Mouse (Mus musculus): Measurements from ENCODE around the gene Fam178b. TPM values are rescaled to one million over a fixed set of nuclear protein-coding genes. Genes with fewer than 3 reads are reported as not detected.

Gene Fam178b
- polyA plus RNA-seq, 1 experiment from 2014 or later: 3.1 TPM

- 20% methylated on average over 5 of the region's 5 CpGs for WGBS
- Histone ChIP-seq H3K4me2 (ENCODE audit: low read length) (no peak overlapping the region), H3K27ac (replicated peaks in 1 of 2; ENCODE audit: control insufficient read depth in 1 of 2, insufficient read depth in 1 of 2, low read depth in 2 of 2, low read length in 2 of 2) (no peak overlapping the region), H3K9me3 (ENCODE audit: control insufficient read depth, low read length) (no peaks in the 10 kb centered on the region), H3K4me1 (ENCODE audit: control insufficient read depth in 2 of 2, insufficient read depth in 2 of 2, low read length in 2 of 2) (peaks cover 22 to 23% of the 10 kb centered on the region in 2 experiments), H3K36me3 (ENCODE audit: control insufficient read depth, insufficient read depth, low read length) (no peaks in the 10 kb centered on the region), H3K27me3 (ENCODE audit: control insufficient read depth, insufficient read depth, low read length) (no peaks in the 10 kb centered on the region), H3K9ac (ENCODE audit: low read length) (no peak overlapping the region), H3K4me3 (ENCODE audit: control insufficient read depth in 1 of 2, insufficient read depth in 1 of 2, low read depth in 1 of 2, low read length in 2 of 2) (no peak overlapping the region)
- peak; percentile 56; the same call in 1 of the 2 replicates for ATAC-seq (ENCODE audit: insufficient number of reproducible peaks, insufficient read depth, low FRiP score, low read depth)
These were observed 48.0 kb downstream of the Fam178b start for GRCm38 (mm10) chr1:36634940-36635339.

- no peak overlapping the region for H3K4me2 ChIP-seq (ENCODE audit: low read length)
These were observed 49.1 kb downstream of the Fam178b start for GRCm38 (mm10) chr1:36633920-36634319.

GRCm38 (mm10) chr1:36632846-36633245, 50.1 kb downstream of the Fam178b start:
- 100% methylated on average over 1 of the region's 1 CpGs for WGBS
- Histone ChIP-seq H3K4me3 (ENCODE audit: control insufficient read depth in 1 of 2, insufficient read depth in 1 of 2, low read depth in 1 of 2, low read length in 2 of 2) (no peak overlapping the region), H3K27me3 (ENCODE audit: control insufficient read depth, insufficient read depth, low read length) (no peaks in the 10 kb centered on the region), H3K36me3 (ENCODE audit: control insufficient read depth, insufficient read depth, low read length) (no peaks in the 10 kb centered on the region), H3K9ac (ENCODE audit: low read length) (no peak overlapping the region), H3K27ac (replicated peaks in 1 of 2; ENCODE audit: control insufficient read depth in 1 of 2, insufficient read depth in 1 of 2, low read depth in 2 of 2, low read length in 2 of 2) (no peak overlapping the region), H3K4me2 (ENCODE audit: low read length) (no peak overlapping the region), H3K4me1 (ENCODE audit: control insufficient read depth in 2 of 2, insufficient read depth in 2 of 2, low read length in 2 of 2) (peaks cover 22 to 29% of the 10 kb centered on the region in 2 experiments), H3K9me3 (ENCODE audit: control insufficient read depth, low read length) (no peaks in the 10 kb centered on the region)
- no peak for ATAC-seq (ENCODE audit: insufficient number of reproducible peaks, insufficient read depth, low FRiP score, low read depth)

More at GRCm38 (mm10) chr1:36633920-36634319, 49.1 kb downstream of the Fam178b start:
- 68% methylated on average over 5 of the region's 5 CpGs for WGBS
- Histone ChIP-seq H3K27ac (replicated peaks in 1 of 2; ENCODE audit: control insufficient read depth in 1 of 2, insufficient read depth in 1 of 2, low read depth in 2 of 2, low read length in 2 of 2) (no peak overlapping the region), H3K27me3 (ENCODE audit: control insufficient read depth, insufficient read depth, low read length) (no peaks in the 10 kb centered on the region), H3K36me3 (ENCODE audit: control insufficient read depth, insufficient read depth, low read length) (no peaks in the 10 kb centered on the region), H3K4me1 (ENCODE audit: control insufficient read depth in 2 of 2, insufficient read depth in 2 of 2, low read length in 2 of 2) (peaks cover 21 to 23% of the 10 kb centered on the region in 2 experiments), H3K4me3 (ENCODE audit: control insufficient read depth in 1 of 2, insufficient read depth in 1 of 2, low read depth in 1 of 2, low read length in 2 of 2) (no peak overlapping the region), H3K9me3 (ENCODE audit: control insufficient read depth, low read length) (no peaks in the 10 kb centered on the region), H3K9ac (ENCODE audit: low read length) (no peak overlapping the region)
- ATAC-seq (ENCODE audit: insufficient number of reproducible peaks, insufficient read depth, low FRiP score, low read depth): no peak

- Histone ChIP-seq H3K4me1 (ENCODE audit: control insufficient read depth in 2 of 2, insufficient read depth in 2 of 2, low read length in 2 of 2) (peaks cover 22 to 28% of the 10 kb centered on the region in 2 experiments), H3K4me2 (ENCODE audit: low read length) (no peak overlapping the region), H3K9me3 (ENCODE audit: control insufficient read depth, low read length) (no peaks in the 10 kb centered on the region), H3K9ac (ENCODE audit: low read length) (no peak overlapping the region), H3K36me3 (ENCODE audit: control insufficient read depth, insufficient read depth, low read length) (no peaks in the 10 kb centered on the region), H3K27ac (replicated peaks in 1 of 2; ENCODE audit: control insufficient read depth in 1 of 2, insufficient read depth in 1 of 2, low read depth in 2 of 2, low read length in 2 of 2) (no peak overlapping the region), H3K4me3 (ENCODE audit: control insufficient read depth in 1 of 2, insufficient read depth in 1 of 2, low read depth in 1 of 2, low read length in 2 of 2) (no peak overlapping the region), H3K27me3 (ENCODE audit: control insufficient read depth, insufficient read depth, low read length) (no peaks in the 10 kb centered on the region)
- 91% methylated on average over 4 of the region's 4 CpGs for WGBS
- ATAC-seq (ENCODE audit: insufficient number of reproducible peaks, insufficient read depth, low FRiP score, low read depth): no peak
These were observed 50.9 kb downstream of the Fam178b start for GRCm38 (mm10) chr1:36632090-36632489.

GRCm38 (mm10) chr1:36631391-36631790, 51.6 kb downstream of the Fam178b start:
- no peaks in the 10 kb centered on the region for H3K36me3 ChIP-seq (ENCODE audit: control insufficient read depth, insufficient read depth, low read length)
- no peak overlapping the region; the same call in 1 of the 2 replicates for H3K9ac ChIP-seq (ENCODE audit: low read length)
- 39% methylated on average over 4 of the region's 4 CpGs for WGBS
- no peaks in the 10 kb centered on the region for H3K27me3 ChIP-seq (ENCODE audit: control insufficient read depth, insufficient read depth, low read length)
- no peak overlapping the region for H3K4me3 ChIP-seq (ENCODE audit: control insufficient read depth in 1 of 2, insufficient read depth in 1 of 2, low read depth in 1 of 2, low read length in 2 of 2)
- peaks cover 15 to 22% of the 10 kb centered on the region in 2 experiments for H3K4me1 ChIP-seq (ENCODE audit: control insufficient read depth in 2 of 2, insufficient read depth in 2 of 2, low read length in 2 of 2)
- no peak overlapping the region for H3K27ac ChIP-seq (replicated peaks in 1 of 2; ENCODE audit: control insufficient read depth in 1 of 2, insufficient read depth in 1 of 2, low read depth in 2 of 2, low read length in 2 of 2)
- H3K4me2 ChIP-seq (ENCODE audit: low read length): no peak overlapping the region
- no peaks in the 10 kb centered on the region for H3K9me3 ChIP-seq (ENCODE audit: control insufficient read depth, low read length)
- ATAC-seq (ENCODE audit: insufficient number of reproducible peaks, insufficient read depth, low FRiP score, low read depth): no peak

- H3K27ac ChIP-seq (replicated peaks in 1 of 2; ENCODE audit: control insufficient read depth in 1 of 2, insufficient read depth in 1 of 2, low read depth in 2 of 2, low read length in 2 of 2): no peak overlapping the region
- no peak overlapping the region for H3K4me2 ChIP-seq (ENCODE audit: low read length)
- no peak for ATAC-seq (ENCODE audit: insufficient number of reproducible peaks, insufficient read depth, low FRiP score, low read depth)
- peaks cover 14 to 16% of the 10 kb centered on the region in 2 experiments for H3K4me1 ChIP-seq (ENCODE audit: control insufficient read depth in 2 of 2, insufficient read depth in 2 of 2, low read length in 2 of 2)
- H3K4me3 ChIP-seq (ENCODE audit: control insufficient read depth in 1 of 2, insufficient read depth in 1 of 2, low read depth in 1 of 2, low read length in 2 of 2): no peak overlapping the region
- H3K27me3 ChIP-seq (ENCODE audit: control insufficient read depth, insufficient read depth, low read length): no peaks in the 10 kb centered on the region
- 66% methylated on average over 3 of the region's 3 CpGs for whole genome bisulfite sequencing
- H3K9me3 ChIP-seq (ENCODE audit: control insufficient read depth, low read length): 0 out of 2 replicates have a peak, but pooled peaks cover 4% of the 10 kb centered on the region
- no peak overlapping the region for H3K9ac ChIP-seq (ENCODE audit: low read length)
- no peaks in the 10 kb centered on the region for H3K36me3 ChIP-seq (ENCODE audit: control insufficient read depth, insufficient read depth, low read length)
These were observed 52.8 kb downstream of the Fam178b start for GRCm38 (mm10) chr1:36630053-36630739.

- Histone ChIP-seq H3K9ac (ENCODE audit: low read length) (no peak overlapping the region), H3K27me3 (ENCODE audit: control insufficient read depth, insufficient read depth, low read length) (no peaks in the 10 kb centered on the region), H3K9me3 (ENCODE audit: control insufficient read depth, low read length) (0 out of 2 replicates have a peak, but pooled peaks cover 4% of the 10 kb centered on the region), H3K4me1 (ENCODE audit: control insufficient read depth in 2 of 2, insufficient read depth in 2 of 2, low read length in 2 of 2) (peaks cover 14 to 16% of the 10 kb centered on the region in 2 experiments), H3K27ac (replicated peaks in 1 of 2; ENCODE audit: control insufficient read depth in 1 of 2, insufficient read depth in 1 of 2, low read depth in 2 of 2, low read length in 2 of 2) (peak overlapping the region; percentile 10 to 34; a peak in 1 of 4 replicates), H3K36me3 (ENCODE audit: control insufficient read depth, insufficient read depth, low read length) (no peaks in the 10 kb centered on the region), H3K4me2 (ENCODE audit: low read length) (no peak overlapping the region), H3K4me3 (ENCODE audit: control insufficient read depth in 1 of 2, insufficient read depth in 1 of 2, low read depth in 1 of 2, low read length in 2 of 2) (no peak overlapping the region)
- WGBS: 45% methylated on average over 8 of the region's 8 CpGs
- ATAC-seq (ENCODE audit: insufficient number of reproducible peaks, insufficient read depth, low FRiP score, low read depth): no peak
These were observed 54.4 kb downstream of the Fam178b start for GRCm38 (mm10) chr1:36628585-36628984.
